Mouse (Mus musculus): Measurements from ENCODE around the gene Treml1. TPM values are rescaled to one million over a fixed set of nuclear protein-coding genes. Genes with fewer than 3 reads are reported as not detected.

The Treml1 gene
- total RNA-seq, 2 experiments from 2014 or later = 0.44 TPM; not detected in 1

DNA sequence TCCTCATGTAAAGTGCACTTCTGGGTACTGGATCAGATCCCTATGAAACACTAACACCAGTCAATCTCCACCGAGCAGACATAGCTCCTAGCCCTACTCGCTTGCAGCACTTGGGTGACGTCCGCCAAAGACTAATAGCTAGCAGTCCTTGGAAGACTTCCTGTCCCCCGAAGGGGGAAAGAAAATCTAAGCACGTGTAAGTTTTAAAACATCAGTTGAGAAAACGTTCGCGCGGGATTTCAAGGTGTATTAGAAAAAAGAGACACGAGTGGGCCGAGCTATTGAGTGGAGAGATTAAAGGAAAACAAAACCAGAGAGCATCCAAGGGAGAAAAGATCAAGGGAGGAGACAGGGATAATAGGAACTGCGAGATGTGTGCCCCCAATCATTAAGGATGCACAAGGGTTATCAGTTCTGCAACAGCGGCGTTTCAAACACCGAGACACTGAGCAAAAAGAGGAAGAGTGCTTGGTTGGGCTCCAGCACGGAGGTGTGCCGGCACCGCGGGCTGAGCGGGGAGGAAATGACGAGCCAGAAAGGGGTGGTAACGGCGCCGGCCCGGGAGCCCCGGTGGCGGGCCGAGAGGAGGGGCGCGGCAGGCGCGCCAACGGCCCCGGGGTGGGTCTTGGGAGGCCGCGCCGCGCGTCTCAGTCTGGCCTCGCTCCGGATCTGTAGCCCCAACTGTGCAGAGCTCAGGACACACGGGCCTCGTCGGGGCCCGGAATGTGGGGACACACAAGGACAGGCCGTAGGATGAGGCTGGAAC lies 49.0 kb downstream of the Treml1 start:
- peak; percentile 66 to 67 for DNase-seq (ENCODE audit: low spot score in 2 of 2)

DNA sequence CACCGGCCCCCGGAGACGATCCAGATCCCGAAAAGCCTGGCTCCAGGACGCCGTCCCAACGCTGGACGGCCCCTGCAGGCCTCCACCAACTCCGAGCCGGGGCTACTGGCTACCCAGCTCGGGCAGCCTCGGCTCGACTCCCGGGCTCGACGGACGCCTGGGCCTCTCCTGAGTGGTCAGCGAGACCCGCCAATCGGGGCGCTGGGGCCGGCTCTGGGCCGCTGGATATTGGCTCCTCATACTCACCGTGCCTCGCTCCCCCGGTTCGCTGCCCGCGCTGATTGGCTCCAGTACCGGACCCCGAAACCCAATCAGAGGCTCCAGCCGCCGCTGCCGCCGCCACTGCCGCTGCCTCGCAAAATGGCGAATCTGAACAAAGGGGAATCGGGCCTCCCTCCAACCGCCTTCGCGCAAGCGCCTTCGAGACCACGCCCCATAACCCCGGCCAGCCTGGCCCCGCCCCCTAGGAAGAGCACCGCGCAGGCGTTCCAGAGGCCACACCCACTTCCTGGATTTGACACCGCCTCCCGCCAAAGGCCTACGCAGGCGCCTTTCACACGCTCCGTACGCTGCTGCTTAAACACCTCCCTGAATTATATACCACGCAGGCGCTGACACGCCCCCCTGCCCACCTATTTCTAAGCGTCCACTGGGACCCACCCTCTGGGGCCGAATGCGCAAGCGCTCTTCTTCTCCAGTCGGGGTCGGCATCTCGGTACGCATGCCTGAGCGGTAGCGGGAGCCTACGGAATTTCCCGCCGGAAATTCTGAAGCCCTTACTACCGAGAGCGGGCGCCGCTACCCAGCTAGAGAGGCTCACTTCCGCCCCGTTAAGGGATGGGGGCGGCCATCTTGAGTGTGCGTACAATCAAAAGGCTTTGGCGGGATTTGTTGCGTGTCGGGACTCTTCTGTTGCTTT lies 49.9 kb downstream of the Treml1 start, which contains the start of the genes Nfya and Oard1:
Gene Nfya (minus strand): TSS at position 527 of the 919 bp plus-strand sequence.
Gene Oard1 (plus strand): TSS at position 635 of the 919 bp plus-strand sequence.
- DNase-seq (ENCODE audit: low spot score in 2 of 2) = peak; percentile 100

DNA sequence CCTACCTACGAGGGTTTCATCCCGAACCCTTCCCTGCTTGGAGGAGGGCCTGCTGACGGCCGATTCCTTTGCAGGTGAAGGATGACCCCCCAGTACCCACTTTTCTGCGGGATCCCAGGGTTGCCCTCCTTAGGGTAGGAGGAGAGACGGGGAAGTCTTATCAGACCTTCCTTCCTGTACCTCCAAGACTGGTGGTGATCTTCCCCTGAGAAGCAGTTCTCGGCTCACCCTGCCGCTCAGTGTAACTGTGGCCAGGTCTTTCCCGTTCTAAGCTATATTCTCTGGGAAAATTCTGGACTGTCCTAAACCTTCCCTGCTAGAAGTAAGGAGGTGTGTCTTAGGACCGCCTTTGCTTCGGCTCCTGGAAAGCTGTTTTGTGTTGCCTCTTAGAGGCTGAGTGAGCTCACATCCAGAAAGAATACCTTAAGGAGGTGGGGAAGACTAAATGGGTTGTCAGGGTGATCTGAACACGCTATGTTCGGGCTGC lies 50.6 kb downstream of the Treml1 start:
- no peak for DNase-seq (ENCODE audit: low spot score in 2 of 2)

DNA sequence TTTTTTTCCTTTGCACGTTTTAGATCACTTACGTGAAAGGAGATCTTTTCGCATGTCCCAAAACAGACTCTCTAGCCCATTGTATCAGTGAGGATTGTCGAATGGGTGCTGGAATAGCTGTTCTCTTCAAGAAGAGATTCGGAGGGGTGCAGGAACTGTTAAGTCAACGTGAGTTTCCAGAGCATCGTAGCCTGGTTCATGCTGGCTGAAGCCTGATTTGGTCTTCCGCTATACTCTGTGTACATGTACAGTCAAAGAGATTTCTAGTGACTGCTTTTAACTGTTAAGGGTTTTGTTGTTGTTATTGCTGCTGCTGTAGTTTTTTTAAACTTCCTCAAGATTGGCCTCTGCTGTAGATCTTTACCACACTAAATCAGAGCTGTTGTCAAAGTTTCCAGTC lies 51.5 kb downstream of the Treml1 start:
- DNase-seq (ENCODE audit: low spot score in 2 of 2) = no peak

DNA sequence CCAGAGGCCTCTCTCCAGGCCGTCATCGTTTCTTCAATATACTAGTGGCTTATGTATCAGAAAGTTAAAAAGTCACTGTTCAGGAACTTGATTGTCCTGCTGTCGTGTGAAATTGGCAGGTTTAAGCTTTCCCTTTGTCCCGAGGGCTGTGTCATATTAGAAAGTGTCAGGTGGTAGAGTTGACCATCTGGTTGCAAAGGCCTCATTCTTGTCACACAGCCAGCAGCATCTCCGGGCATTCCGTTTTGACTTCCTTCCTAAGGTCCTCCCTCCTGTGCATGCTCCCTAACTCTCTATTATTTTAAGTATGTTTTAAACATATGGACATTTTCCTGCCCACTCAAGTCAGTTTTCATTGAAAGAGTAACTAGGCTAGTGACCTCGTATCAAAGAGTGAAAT lies 56.3 kb downstream of the Treml1 start:
- no peak for DNase-seq (ENCODE audit: low spot score in 2 of 2)

Other genes starting within 250 kb of the Treml1 start
- not detected for gene 9830107B12Rik, start 213.6 kb upstream of the Treml1 start, total RNA-seq (2021)
- gene A530064D06Rik, start 192.6 kb upstream of the Treml1 start, total RNA-seq (2021) = not detected
- not detected for gene Trem1, start 127.1 kb upstream of the Treml1 start, total RNA-seq (2021)
- gene Trem3, start 112.1 kb upstream of the Treml1 start, total RNA-seq (2021) = not detected
- not detected for gene Treml4, start 95.6 kb upstream of the Treml1 start, total RNA-seq (2021)
- under 1 TPM; 0.19 to 0.48 TPM for gene Treml2, start 60.4 kb upstream of the Treml1 start, total RNA-seq (2021)
- gene B430306N03Rik, start 43.8 kb upstream of the Treml1 start, total RNA-seq (2021) = not detected
- gene Trem2, start 13.5 kb upstream of the Treml1 start, total RNA-seq (2021) = 1 to 10 TPM; 7.6 to 8.1 TPM
- 10 to 100 TPM; 30.3 to 42.0 TPM for gene Nfya, start 50.0 kb downstream of the Treml1 start, total RNA-seq (2021)
- 10 to 100 TPM; 10.7 to 11.2 TPM for gene Oard1, start 50.1 kb downstream of the Treml1 start, total RNA-seq (2021)
- under 1 TPM; 0.30 to 0.45 TPM for gene Apobec2, start 73.0 kb downstream of the Treml1 start, total RNA-seq (2021)
- under 1 TPM in 1 of 2 experiments, not detected in 1; 0.79 TPM for gene Tspo2, start 91.6 kb downstream of the Treml1 start, total RNA-seq (2021)
- 1 to 10 TPM in 1 of 2 experiments, under 1 TPM in 1; 0.36 to 1.0 TPM for gene Unc5cl, start 95.0 kb downstream of the Treml1 start, total RNA-seq (2021)